Mouse (Mus musculus): ENCODE measurements around the gene Bst1. TPM values are rescaled to one million over a fixed set of nuclear protein-coding genes. Genes with fewer than 3 reads are reported as not detected.

Gene Bst1
- polyA plus RNA-seq, 1 experiment = 26.2 TPM

DNA sequence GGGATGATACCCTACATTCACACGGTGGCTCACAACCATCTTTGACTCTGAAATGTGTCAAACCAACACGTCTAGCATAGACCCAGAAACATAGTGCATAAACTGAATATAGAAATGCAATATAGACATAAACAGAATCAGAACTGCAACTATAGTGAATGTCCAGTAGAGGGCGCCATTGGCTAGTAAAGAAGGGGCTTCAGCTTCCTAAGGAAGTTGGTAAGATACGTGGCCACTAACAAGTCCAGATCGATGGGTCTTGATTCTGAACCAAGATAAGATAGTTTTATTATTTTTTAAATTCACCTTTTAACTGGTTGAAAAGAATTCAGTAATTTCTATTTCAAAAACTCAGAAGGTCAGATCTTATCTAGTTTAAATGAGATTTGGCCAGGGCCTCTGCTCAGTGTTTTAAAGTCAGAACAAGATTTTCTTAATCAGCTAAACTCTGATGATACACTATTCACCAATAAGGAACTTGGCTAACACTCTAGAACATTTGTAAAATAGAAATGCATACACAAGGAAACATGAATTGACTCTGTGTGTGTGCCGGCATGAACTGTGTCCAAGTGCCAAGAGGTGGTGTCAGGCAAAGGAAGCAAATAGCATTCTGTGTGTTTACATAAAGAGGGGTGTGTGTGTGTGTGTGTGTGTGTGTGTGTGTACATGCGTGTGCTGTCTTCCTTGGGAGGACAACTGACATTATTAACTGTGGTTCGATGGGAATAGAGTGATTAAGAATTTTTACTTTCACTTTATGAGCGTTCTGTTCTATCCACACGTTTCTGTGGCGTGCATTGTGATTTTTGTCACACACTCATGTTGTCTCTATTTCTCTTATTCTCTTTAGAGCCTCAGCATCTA lies 22.7 kb downstream of the Bst1 start:
- H3K4me3 ChIP-seq (replicated peaks; ENCODE audit: control insufficient read depth, low read depth, low read length) = peak overlapping the region; percentile 76
- WGBS = 1% methylated on average over 11 of the region's 11 CpGs
- no peak for TF ChIP-seq POLR2A (IDR thresholded peaks at IDR 0.05; ENCODE audit: borderline replicate concordance, control insufficient read depth, low read depth, low read length)
- 0 out of 2 replicates have a peak, but pooled peaks have one; percentile 14 for TF ChIP-seq CTCF (IDR thresholded peaks at IDR 0.05; ENCODE audit: control insufficient read depth, insufficient read depth, low read length)
- no peak overlapping the region; the same call in 1 of the 2 replicates for H3K27ac ChIP-seq (ENCODE audit: control insufficient read depth, insufficient read depth, low read depth, low read length, poor library complexity)
- H3K4me1 ChIP-seq (ENCODE audit: control insufficient read depth, insufficient read depth, low read length) = peaks cover 2% of the 10 kb centered on the region; the same call in 1 of the 2 replicates

DNA sequence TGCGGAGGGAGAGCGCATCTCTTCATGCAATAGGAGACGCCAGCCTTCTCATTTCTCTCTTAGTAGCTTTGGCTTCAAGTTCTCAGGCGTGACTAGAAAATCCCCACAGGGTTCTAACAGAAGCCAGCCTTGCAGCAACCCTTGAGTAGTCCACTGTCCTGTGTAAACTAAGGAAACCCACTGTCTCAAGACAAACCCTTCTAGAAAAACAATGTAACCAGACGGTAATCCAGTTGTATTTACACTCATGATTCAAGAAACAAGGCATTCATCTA lies 23.3 kb downstream of the Bst1 start:
- 36% methylated on average over 5 of the region's 5 CpGs for WGBS
- Histone ChIP-seq H3K4me1 (ENCODE audit: control insufficient read depth, insufficient read depth, low read length) (peaks cover 2% of the 10 kb centered on the region; the same call in 1 of the 2 replicates), H3K4me3 (replicated peaks; ENCODE audit: control insufficient read depth, low read depth, low read length) (peak overlapping the region; percentile 76), H3K27ac (ENCODE audit: control insufficient read depth, insufficient read depth, low read depth, low read length, poor library complexity) (no peak overlapping the region; the same call in 1 of the 2 replicates)
- TF ChIP-seq POLR2A (IDR thresholded peaks at IDR 0.05; ENCODE audit: borderline replicate concordance, control insufficient read depth, low read depth, low read length) (no peak), CTCF (IDR thresholded peaks at IDR 0.05; ENCODE audit: control insufficient read depth, insufficient read depth, low read length) (no peak)

DNA sequence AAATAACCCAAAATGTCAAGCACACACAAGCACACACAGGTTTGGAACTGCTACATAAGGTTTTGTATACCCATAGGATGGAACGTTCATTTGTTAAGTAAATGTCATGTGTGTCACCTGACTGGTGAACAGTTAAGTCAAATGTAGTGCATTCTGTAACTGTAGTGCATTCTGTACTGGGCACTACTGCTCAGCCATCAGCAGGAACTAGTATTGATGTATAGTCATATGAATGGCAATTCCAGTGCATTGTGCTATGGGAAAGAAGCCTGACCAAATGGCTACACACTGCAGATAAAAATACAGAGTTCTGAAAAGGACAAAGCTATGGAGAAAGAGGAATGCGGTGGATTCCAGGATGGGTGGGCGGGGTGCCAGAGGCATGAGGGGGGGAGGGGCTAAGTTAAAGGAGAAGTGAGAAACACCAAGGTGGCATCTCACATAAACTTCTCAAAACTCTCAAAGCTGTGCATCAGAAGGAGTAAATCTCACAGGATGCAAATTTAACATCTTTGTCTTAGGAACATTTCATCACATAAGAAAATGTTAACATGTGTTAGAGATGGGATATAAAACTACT lies 24.0 kb downstream of the Bst1 start:
- WGBS = 61% methylated on average over 3 of the region's 3 CpGs
- no peak overlapping the region for H3K4me3 ChIP-seq (replicated peaks; ENCODE audit: control insufficient read depth, low read depth, low read length)
- no peak for TF ChIP-seq POLR2A (IDR thresholded peaks at IDR 0.05; ENCODE audit: borderline replicate concordance, control insufficient read depth, low read depth, low read length)
- TF ChIP-seq CTCF (IDR thresholded peaks at IDR 0.05; ENCODE audit: control insufficient read depth, insufficient read depth, low read length) = no peak
- H3K27ac ChIP-seq (ENCODE audit: control insufficient read depth, insufficient read depth, low read depth, low read length, poor library complexity) = no peak overlapping the region
- H3K4me1 ChIP-seq (ENCODE audit: control insufficient read depth, insufficient read depth, low read length) = peaks cover 2% of the 10 kb centered on the region; the same call in 1 of the 2 replicates

DNA sequence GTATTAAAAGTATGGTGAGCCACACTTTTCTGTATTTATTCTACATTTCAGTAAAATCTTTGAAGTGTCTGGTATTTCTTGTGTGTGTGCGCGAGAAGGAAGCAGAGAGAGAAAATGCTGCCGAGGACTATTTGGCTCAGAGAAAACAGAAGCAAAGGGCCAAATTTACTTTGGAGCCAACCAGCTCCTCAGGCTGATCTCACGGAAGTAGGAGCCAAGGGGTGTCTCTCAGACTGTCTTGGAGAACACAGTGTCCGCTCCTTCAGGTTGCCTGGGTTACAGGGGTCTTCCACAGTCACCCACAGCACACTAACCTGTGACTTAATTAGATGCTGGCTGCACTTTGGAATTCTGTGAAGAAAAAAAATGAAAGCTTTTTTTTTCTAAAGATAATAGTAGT lies 26.4 kb downstream of the Bst1 start:
- Histone ChIP-seq H3K4me3 (replicated peaks; ENCODE audit: control insufficient read depth, low read depth, low read length) (no peak overlapping the region), H3K27ac (ENCODE audit: control insufficient read depth, insufficient read depth, low read depth, low read length, poor library complexity) (no peak overlapping the region), H3K4me1 (ENCODE audit: control insufficient read depth, insufficient read depth, low read length) (peaks cover 2% of the 10 kb centered on the region; the same call in 1 of the 2 replicates)
- 84% methylated on average over 5 of the region's 5 CpGs for WGBS
- TF ChIP-seq CTCF (IDR thresholded peaks at IDR 0.05; ENCODE audit: control insufficient read depth, insufficient read depth, low read length) (no peak), POLR2A (IDR thresholded peaks at IDR 0.05; ENCODE audit: borderline replicate concordance, control insufficient read depth, low read depth, low read length) (no peak)

DNA sequence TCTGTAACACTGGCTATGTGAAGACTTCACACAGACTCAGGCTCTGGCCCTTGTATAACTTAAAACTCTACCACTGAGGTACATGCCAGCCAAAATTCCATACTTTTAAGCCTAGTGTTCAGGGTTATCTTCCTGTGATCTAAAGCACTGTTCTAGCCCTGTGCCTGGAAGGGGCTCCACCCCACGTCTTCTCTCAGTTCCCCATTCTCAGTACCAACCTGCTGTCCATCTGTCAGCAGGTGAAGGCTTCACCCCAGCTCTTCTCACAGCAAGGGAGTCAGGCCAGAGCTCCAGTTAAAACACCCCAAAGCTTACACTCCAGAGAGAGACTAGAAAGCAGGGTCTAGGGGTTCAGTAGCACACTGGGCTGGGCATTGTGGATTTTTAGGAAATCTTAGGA lies 27.0 kb downstream of the Bst1 start:
- WGBS = 11% methylated on average over 1 of the region's 1 CpGs
- no peak overlapping the region for H3K4me3 ChIP-seq (replicated peaks; ENCODE audit: control insufficient read depth, low read depth, low read length)
- H3K27ac ChIP-seq (ENCODE audit: control insufficient read depth, insufficient read depth, low read depth, low read length, poor library complexity) = no peak overlapping the region
- H3K4me1 ChIP-seq (ENCODE audit: control insufficient read depth, insufficient read depth, low read length) = peaks cover 2% of the 10 kb centered on the region; the same call in 1 of the 2 replicates
- TF ChIP-seq CTCF (IDR thresholded peaks at IDR 0.05; ENCODE audit: control insufficient read depth, insufficient read depth, low read length) (no peak), POLR2A (IDR thresholded peaks at IDR 0.05; ENCODE audit: borderline replicate concordance, control insufficient read depth, low read depth, low read length) (no peak)

DNA sequence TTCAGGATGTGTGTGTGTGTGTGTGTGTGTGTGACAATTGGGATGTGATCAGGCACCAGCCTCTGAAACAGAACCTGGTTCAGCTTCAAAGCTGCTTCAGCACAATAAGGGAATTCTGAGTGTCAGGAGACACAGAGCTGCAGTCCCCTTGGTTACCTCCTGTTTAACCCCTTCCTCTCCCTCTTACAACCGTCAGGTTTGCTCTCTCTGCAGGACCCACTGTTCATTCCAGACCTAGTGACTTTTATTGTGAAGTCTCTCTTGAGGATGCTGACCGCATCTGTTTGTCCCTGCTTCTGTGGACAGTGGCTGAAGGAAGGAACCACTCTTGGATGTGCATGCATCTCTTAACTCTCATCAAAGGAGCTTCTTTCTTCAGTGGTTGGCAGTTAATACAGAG lies 27.5 kb downstream of the Bst1 start:
- Histone ChIP-seq H3K27ac (ENCODE audit: control insufficient read depth, insufficient read depth, low read depth, low read length, poor library complexity) (no peak overlapping the region; the same call in 1 of the 2 replicates), H3K4me3 (replicated peaks; ENCODE audit: control insufficient read depth, low read depth, low read length) (no peak overlapping the region), H3K4me1 (ENCODE audit: control insufficient read depth, insufficient read depth, low read length) (peaks cover 2% of the 10 kb centered on the region; the same call in 1 of the 2 replicates)
- WGBS = 85% methylated on average over 2 of the region's 2 CpGs
- TF ChIP-seq POLR2A (IDR thresholded peaks at IDR 0.05; ENCODE audit: borderline replicate concordance, control insufficient read depth, low read depth, low read length) (no peak), CTCF (IDR thresholded peaks at IDR 0.05; ENCODE audit: control insufficient read depth, insufficient read depth, low read length) (no peak)

DNA sequence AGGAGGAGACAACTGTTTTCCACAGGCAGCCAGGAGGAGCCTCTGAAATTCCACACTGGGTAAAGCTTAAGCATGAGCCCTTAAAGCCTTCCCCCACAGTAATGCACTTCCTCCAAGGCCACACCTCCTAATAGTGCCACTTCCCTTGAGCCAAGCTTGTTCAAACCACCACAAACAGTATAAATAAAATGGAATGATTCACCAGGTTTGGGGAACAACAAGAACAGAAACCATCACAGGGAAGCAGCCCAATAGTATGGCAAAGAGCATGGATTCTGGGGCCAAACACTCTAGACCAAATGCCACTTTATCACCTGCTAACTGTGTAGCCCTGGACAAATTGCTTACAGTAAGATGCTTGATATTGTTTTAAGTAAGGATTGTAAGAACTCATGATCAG lies 28.9 kb downstream of the Bst1 start:
- no peak for TF ChIP-seq POLR2A (IDR thresholded peaks at IDR 0.05; ENCODE audit: borderline replicate concordance, control insufficient read depth, low read depth, low read length)
- TF ChIP-seq CTCF (IDR thresholded peaks at IDR 0.05; ENCODE audit: control insufficient read depth, insufficient read depth, low read length) = no peak
- Histone ChIP-seq H3K4me1 (ENCODE audit: control insufficient read depth, insufficient read depth, low read length) (no peaks in the 10 kb centered on the region; the same call in 1 of the 2 replicates), H3K27ac (ENCODE audit: control insufficient read depth, insufficient read depth, low read depth, low read length, poor library complexity) (no peak overlapping the region), H3K4me3 (replicated peaks; ENCODE audit: control insufficient read depth, low read depth, low read length) (no peak overlapping the region)

DNA sequence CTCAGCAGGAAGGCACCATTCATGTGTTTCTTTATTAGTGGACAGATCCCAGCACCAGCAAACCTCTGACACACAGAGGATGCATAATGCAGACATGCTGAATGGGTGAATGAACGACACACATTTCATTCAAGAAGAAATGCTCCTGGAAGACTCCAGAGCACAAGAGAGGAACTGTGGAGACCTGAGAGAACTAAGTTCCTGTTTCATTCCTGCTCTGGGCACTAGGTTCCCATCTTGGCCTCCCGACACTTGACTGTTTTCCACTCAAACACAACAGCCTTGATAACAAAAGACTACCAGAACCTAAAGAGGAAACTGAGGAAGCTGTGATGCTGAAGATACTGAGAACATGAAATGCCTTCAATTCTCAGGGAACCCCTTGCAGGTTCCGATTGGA lies 29.6 kb downstream of the Bst1 start:
- Histone ChIP-seq H3K27ac (ENCODE audit: control insufficient read depth, insufficient read depth, low read depth, low read length, poor library complexity) (no peak overlapping the region), H3K4me3 (replicated peaks; ENCODE audit: control insufficient read depth, low read depth, low read length) (no peak overlapping the region), H3K4me1 (ENCODE audit: control insufficient read depth, insufficient read depth, low read length) (peaks cover 3% of the 10 kb centered on the region; the same call in 1 of the 2 replicates)
- WGBS = 62% methylated on average over 3 of the region's 3 CpGs
- TF ChIP-seq CTCF (IDR thresholded peaks at IDR 0.05; ENCODE audit: control insufficient read depth, insufficient read depth, low read length) (no peak), POLR2A (IDR thresholded peaks at IDR 0.05; ENCODE audit: borderline replicate concordance, control insufficient read depth, low read depth, low read length) (no peak)
